Mouse (Mus musculus) adipocyte (in vitro differentiated cells): Measurements from ENCODE around the gene Ccdc39.

Experiments used
- DNase-seq: peaks from one replicate; pipeline ENCODE4 v3.0.0-alpha.2; 2016; ENCODE audit warnings: low spot score

Ccdc39 gene

GRCm38 (mm10) chr3:33843801-33844632 lies at the start of gene Ccdc39:
TSS of gene Ccdc39 (minus strand) at chr3:33844310.
- DNase-seq = peak; percentile 76

- DNase-seq = no peak
These were observed 49.3 kb upstream of the Ccdc39 start for GRCm38 (mm10) chr3:33893433-33893832.

- no peak for DNase-seq
These were observed 43.3 kb upstream of the Ccdc39 start for GRCm38 (mm10) chr3:33887438-33887837.

- no peak for DNase-seq
These were observed 39.0 kb upstream of the Ccdc39 start for GRCm38 (mm10) chr3:33883105-33883504.

GRCm38 (mm10) chr3:33882695-33883094 lies 38.6 kb upstream of the Ccdc39 start:
- DNase-seq = no peak

GRCm38 (mm10) chr3:33878661-33879060 lies 34.6 kb upstream of the Ccdc39 start:
- no peak for DNase-seq

GRCm38 (mm10) chr3:33874456-33875286 lies 30.6 kb upstream of the Ccdc39 start:
- no peak for DNase-seq

GRCm38 (mm10) chr3:33873837-33874236 lies 29.7 kb upstream of the Ccdc39 start:
- no peak for DNase-seq

GRCm38 (mm10) chr3:33873366-33873765 lies 29.3 kb upstream of the Ccdc39 start:
- no peak for DNase-seq

GRCm38 (mm10) chr3:33864000-33864540 lies 20.0 kb upstream of the Ccdc39 start:
- no peak for DNase-seq

- DNase-seq = no peak
These were observed 14.8 kb upstream of the Ccdc39 start for GRCm38 (mm10) chr3:33858939-33859338.

- no peak for DNase-seq
These were observed 9.0 kb upstream of the Ccdc39 start for GRCm38 (mm10) chr3:33853062-33853461.

GRCm38 (mm10) chr3:33850856-33851255 lies 6.7 kb upstream of the Ccdc39 start:
- DNase-seq = no peak

- DNase-seq = no peak
These were observed 2.5 kb upstream of the Ccdc39 start for GRCm38 (mm10) chr3:33846639-33847038.

- no peak for DNase-seq
These were observed 5.2 kb downstream of the Ccdc39 start for GRCm38 (mm10) chr3:33838877-33839276.

- no peak for DNase-seq
These were observed 7.5 kb downstream of the Ccdc39 start for GRCm38 (mm10) chr3:33836576-33836975.

GRCm38 (mm10) chr3:33832351-33832750 lies 11.8 kb downstream of the Ccdc39 start:
- no peak for DNase-seq

GRCm38 (mm10) chr3:33824135-33824946 lies 19.8 kb downstream of the Ccdc39 start:
- DNase-seq = peak; percentile 62

- DNase-seq = no peak
These were observed 37.0 kb downstream of the Ccdc39 start for GRCm38 (mm10) chr3:33807151-33807550.

- peak; percentile 40 for DNase-seq
These were observed 43.6 kb downstream of the Ccdc39 start for GRCm38 (mm10) chr3:33800513-33800820.

- peak; percentile 97 for DNase-seq
These were observed 44.2 kb downstream of the Ccdc39 start, which contains the start of gene Ttc14 for GRCm38 (mm10) chr3:33799617-33800512. TSS of gene Ttc14 (plus strand) at chr3:33799832.
